Mouse (Mus musculus): ENCODE data around the gene Adipor2.

- no peak for TF ChIP-seq CTCF (IDR thresholded peaks at IDR 0.05; ENCODE audit: insufficient read depth, low read depth, low read length)
- TF ChIP-seq POLR2A (IDR thresholded peaks at IDR 0.05; ENCODE audit: insufficient read depth, low read depth, low read length), result no peak
Observed at GRCm38 (mm10) chr6:119445671-119446607, 28.4 kb upstream of the Adipor2 start.
